Mouse (Mus musculus): ENCODE results near the gene Dhx37.

DNA sequence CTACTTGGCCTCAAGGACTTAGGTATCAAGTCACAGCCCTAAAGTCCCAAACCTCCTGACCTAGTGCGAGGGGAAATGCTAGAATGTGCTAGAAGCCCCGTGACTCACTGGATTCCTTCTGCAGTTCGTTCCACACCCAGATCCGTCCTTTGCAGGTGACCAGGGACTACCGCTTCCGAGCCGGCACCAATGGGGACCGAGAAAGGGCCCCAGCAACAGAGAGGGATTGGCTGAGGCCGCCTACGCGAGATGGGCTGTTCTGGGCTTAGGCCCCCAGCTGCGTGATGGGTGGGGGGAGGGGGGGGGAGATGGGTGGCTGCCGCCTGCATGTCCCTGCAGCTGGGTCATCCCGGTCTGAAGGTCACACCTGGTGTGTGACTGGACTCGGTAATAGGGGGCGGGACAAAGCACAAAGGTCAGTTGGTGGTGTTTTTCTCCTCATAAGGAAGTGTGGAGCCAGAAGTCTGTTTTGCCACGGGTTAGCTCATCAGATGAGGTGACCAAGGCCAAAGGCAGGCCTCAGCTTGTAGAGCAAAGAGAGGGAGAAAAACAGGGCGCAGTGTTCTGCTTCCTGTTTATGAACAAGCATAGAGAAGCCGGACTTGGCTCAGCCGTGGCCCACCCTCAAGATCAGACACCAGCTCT is 40.8 kb downstream of the Dhx37 start:
- TF ChIP-seq HCFC1 (IDR thresholded peaks at IDR 0.05; ENCODE audit: borderline replicate concordance, insufficient read depth, low read length) (no peak), ZC3H11A (IDR thresholded peaks at IDR 0.05; ENCODE audit: borderline replicate concordance, low read depth, low read length) (no peak)
